Mouse (Mus musculus) heart, postnatal 14 days (tissue): Measurements from ENCODE around the gene Gda. TPM values are rescaled to one million over a fixed set of nuclear protein-coding genes. Genes with fewer than 3 reads are reported as not detected.

ENCODE experiments used
- DNase-seq, 2 experiments: peaks; one replicate each; pipeline ENCODE4 v3.0.0; 2021 to 2022
- intact Hi-C: fragments of 180-260 bp; cut with DNase I; formaldehyde crosslinking; loops from one replicate; pipeline ENCODE4 v1.15.1; 2025
- total RNA-seq, 2 experiments: library from RNA; stranded (reverse); gene quantifications; 2 replicates each; pipeline ENCODE4 v1.2.3; 2021

Gda gene
- total RNA-seq, 2 experiments from 2014 or later, result 12.0 to 17.9 TPM

GRCm38 (mm10) chr19:21383491-21384226 lies 89.6 kb downstream of the Gda start:
- intact Hi-C loops, result no loop called here
- no peak for DNase-seq

- DNase-seq, result no peak
- intact Hi-C loops, result no loop called here
These were observed 91.5 kb downstream of the Gda start for GRCm38 (mm10) chr19:21381696-21382095.

GRCm38 (mm10) chr19:21379195-21379594 lies 94.0 kb downstream of the Gda start:
- intact Hi-C loops, result no loop called here

GRCm38 (mm10) chr19:21376445-21377218 lies 96.6 kb downstream of the Gda start:
- intact Hi-C loops, result no loop called here
- DNase-seq, result peak in 1 of 2 experiments; percentile 16

More at GRCm38 (mm10) chr19:21379195-21379594, 94.0 kb downstream of the Gda start:
- no peak for DNase-seq

- peak; percentile 40 to 57 for DNase-seq
- intact Hi-C loops, result loop anchor here (1.0 to 5.0 kb wide), 6 partner anchors 100 to 934 kb away; partner anchors contain the start of gene Gda
These were observed 100.0 kb downstream of the Gda start for GRCm38 (mm10) chr19:21373073-21373755.

- intact Hi-C loops, result loop anchor here (1.0 to 5.0 kb wide), 7 partner anchors 100 to 935 kb away; partner anchors contain the start of gene Gda
- DNase-seq, result no peak
These were observed 100.7 kb downstream of the Gda start for GRCm38 (mm10) chr19:21372395-21373072.

- no peak for DNase-seq
- intact Hi-C loops, result loop anchor here (2.0 to 5.0 kb wide), 4 partner anchors 335 to 936 kb away; no protein-coding TSS in a partner anchor
These were observed 101.9 kb downstream of the Gda start for GRCm38 (mm10) chr19:21371337-21371736.

GRCm38 (mm10) chr19:21370782-21371181 lies 102.5 kb downstream of the Gda start:
- DNase-seq, result no peak
- intact Hi-C loops, result loop anchor here (2.0 to 5.0 kb wide), 4 partner anchors 334 to 937 kb away; no protein-coding TSS in a partner anchor

GRCm38 (mm10) chr19:21369175-21369574 lies 104.1 kb downstream of the Gda start:
- intact Hi-C loops, result no loop called here
- DNase-seq, result no peak

- no peak for DNase-seq
- intact Hi-C loops, result no loop called here
These were observed 104.7 kb downstream of the Gda start for GRCm38 (mm10) chr19:21368595-21368994.

- intact Hi-C loops, result no loop called here
- no peak for DNase-seq
These were observed 115.5 kb downstream of the Gda start for GRCm38 (mm10) chr19:21357792-21358191.

- intact Hi-C loops, result no loop called here
- DNase-seq, result no peak
These were observed 123.6 kb downstream of the Gda start for GRCm38 (mm10) chr19:21349634-21350033.

GRCm38 (mm10) chr19:21346646-21347045 lies 126.6 kb downstream of the Gda start:
- intact Hi-C loops, result no loop called here
- DNase-seq, result no peak

Other genes starting within 250 kb of the Gda start
- gene Zfand5, start 201.2 kb downstream of the Gda start, total RNA-seq, result 100 to 1,000 TPM; 112 to 115 TPM
- 10 to 100 TPM; 15.7 to 16.3 TPM for gene 1110059E24Rik, start 179.5 kb upstream of the Gda start, total RNA-seq
- gene Abhd17b, start 179.7 kb upstream of the Gda start, total RNA-seq, result 10 to 100 TPM; 18.8 to 18.9 TPM